Mouse (Mus musculus) thymus, adult 2 months (tissue): ENCODE measurements around the gene Krtap10-10.

Source experiments
- CTCF ChIP-seq: fragments of 200-500 bp; IDR thresholded peaks from 2 replicates; pipeline ENCODE4 v1.5.1; 2012; ENCODE audit warnings: mild to moderate bottlenecking, control low read depth, low read length, moderate library complexity, borderline replicate concordance; ENCODE audit not compliant: control insufficient read depth, poor library complexity, insufficient read depth; ENCODE audit errors: extremely low read depth
- POLR2A ChIP-seq: fragments of 200-500 bp; IDR thresholded peaks from 2 replicates; pipeline ENCODE4 v1.6.1; 2012; ENCODE audit warnings: mild to moderate bottlenecking, low read length, control low read depth, moderate library complexity; ENCODE audit not compliant: control insufficient read depth, poor library complexity, insufficient read depth; ENCODE audit errors: extremely low read depth

DNA sequence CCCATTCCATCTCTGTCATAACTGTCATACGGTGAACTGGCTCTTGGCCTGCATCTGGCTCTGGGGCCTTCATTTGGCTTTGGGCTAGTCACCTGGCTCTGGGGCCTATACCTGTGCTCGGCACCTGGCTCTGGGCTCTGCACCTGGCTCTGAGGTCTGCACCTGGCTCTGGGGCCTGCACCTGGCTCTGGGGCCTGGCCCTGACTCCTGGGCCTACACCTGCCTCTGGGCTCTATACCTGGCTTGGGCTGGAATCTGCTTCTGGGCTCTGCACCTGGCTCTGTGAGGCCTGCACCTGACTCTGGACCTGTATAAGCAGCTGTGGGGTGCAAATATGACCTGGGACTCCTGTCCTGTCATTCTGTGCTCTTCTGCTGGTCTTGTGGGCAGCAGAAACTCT is 11.8 kb downstream of the Krtap10-10 start:
- TF ChIP-seq CTCF = no peak
- no peak for TF ChIP-seq POLR2A
